Mouse (Mus musculus) testis, adult 2 months (tissue): ENCODE results near the gene Tas2r143.

Experiments used
- CTCF ChIP-seq: fragments of 200-500 bp; IDR thresholded peaks from 2 replicates; pipeline ENCODE4 v1.5.1; 2012; ENCODE audit warnings: low read depth, mild to moderate bottlenecking, inconsistent platforms, low read length, moderate library complexity; ENCODE audit not compliant: control insufficient read depth, insufficient read depth, insufficient replicate concordance
- POLR2A ChIP-seq: fragments of 200-500 bp; IDR thresholded peaks from 2 replicates; pipeline ENCODE4 v1.6.1; 2012; ENCODE audit warnings: low read depth, mild to moderate bottlenecking, inconsistent platforms, low read length, moderate library complexity; ENCODE audit not compliant: control insufficient read depth

- TF ChIP-seq POLR2A (no peak), CTCF (no peak)
These were observed 22.8 kb upstream of the Tas2r143 start for GRCm38 (mm10) chr6:42377280-42377679.
